Mouse (Mus musculus) bone marrow macrophage, adult 2 months (primary cell): ENCODE results near the gene Fancg.

Experiments used
- CTCF ChIP-seq: IDR thresholded peaks from 2 replicates; pipeline ENCODE4 v1.5.1; 2012; ENCODE audit warnings: low read depth, mild to moderate bottlenecking, low read length, moderate library complexity
- POLR2A ChIP-seq: IDR thresholded peaks from 2 replicates; pipeline ENCODE4 v1.6.1; 2012; ENCODE audit warnings: mild to moderate bottlenecking, low read depth, low read length, borderline replicate concordance

- TF ChIP-seq CTCF (no peak), POLR2A (no peak)
These were observed 55.1 kb downstream of the Fancg start for GRCm38 (mm10) chr4:42955200-42955599.
